Mouse (Mus musculus) urinary bladder, postnatal 14 days (tissue): ENCODE measurements around the gene Rsad1.

ENCODE experiments used
- DNase-seq: peaks from one replicate; pipeline ENCODE4 v3.0.0; 2021; ENCODE audit warnings: low spot score

The Rsad1 gene

DNA sequence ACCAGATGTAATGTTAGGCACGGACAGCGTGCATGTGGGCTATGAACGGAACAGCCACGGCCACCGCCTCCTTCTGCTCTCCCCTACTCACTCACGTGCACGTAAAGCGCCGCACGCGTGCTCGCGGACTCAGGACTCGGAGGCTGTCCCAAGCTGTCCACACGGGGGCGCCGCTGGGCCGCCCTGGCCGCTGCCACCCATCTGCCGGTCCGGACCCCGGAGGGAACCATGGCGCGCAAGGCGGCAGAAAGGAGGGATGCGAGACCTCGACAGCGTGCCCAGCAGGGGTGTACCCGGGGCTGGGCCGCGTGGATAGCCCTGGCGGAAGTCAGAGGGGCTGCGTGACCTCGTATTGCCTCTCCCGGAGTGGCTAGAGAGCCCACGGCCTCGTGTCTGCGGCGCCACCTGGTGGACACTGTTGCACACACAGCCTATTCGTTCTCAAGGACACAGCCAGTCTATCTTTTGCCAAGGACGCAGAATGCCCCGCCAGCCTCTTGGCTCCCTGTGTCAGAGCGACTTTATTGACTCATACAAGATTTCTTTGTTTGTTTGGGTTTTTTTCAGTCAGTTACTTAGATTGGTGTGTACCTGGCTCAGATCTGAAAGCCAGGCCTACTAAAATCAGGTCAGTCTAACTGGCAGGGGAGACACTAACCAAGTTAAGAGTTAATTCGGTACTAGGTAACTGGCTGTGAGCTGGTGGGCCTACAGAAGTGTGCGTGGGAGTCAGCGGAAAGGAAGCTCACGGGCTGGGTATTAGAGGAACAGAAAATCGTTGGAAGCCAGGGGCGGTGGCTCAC lies at the start of gene Rsad1:
TSS of gene Rsad1 (minus strand) at position 368 of the 803 bp plus-strand sequence.
- DNase-seq, result peak; percentile 96

DNA sequence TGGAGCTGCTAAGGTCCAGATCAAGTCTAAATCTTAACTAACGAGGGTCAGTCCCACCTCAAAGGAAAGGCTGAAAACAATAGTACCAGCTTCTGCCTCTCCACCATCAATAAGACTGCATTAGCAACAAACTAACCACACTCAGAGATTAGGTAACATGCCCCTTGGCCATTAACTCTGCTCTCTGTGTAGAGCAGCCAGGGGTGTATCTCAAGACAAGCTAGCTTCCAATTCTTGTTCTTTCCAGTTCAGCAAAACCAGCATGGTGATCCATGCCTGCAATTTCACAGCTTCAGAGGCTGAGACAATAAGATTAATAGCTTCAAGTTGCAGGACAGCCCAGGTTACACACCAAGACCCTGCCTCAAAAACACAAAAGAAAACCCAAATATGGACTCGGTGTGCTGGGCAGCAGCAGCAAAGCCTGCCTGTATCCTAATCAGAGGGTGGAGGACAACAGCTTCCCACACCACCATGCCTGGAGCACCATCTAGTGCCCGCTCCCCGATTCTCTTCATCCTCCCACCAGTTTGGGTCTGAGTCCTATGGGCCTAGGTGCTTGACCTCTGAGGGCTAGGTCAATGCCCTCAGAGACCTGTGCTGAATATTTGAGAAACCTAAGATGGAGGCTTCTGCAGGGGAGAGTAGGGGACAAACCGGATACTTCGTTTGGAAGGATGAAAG lies 49.5 kb upstream of the Rsad1 start:
- no peak for DNase-seq

DNA sequence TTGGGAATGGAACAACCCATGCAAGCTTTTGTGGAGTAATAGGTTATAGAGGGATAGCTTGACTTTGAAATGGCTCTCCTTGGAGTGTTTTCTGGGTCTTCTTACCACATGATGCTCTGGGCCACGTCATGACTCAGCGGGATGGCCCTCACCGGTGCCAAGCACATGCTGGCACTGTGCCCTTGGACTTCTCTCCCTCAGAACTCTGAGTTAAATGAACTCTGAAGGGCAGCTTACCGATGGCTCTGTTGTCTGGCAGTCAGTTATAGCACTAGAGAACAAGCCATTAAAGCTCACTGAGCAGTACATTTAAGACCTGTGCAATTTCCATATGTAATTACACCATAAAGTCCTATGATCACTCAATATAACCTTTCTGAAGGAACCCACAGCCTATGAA lies 48.3 kb upstream of the Rsad1 start:
- peak; percentile 29 for DNase-seq

DNA sequence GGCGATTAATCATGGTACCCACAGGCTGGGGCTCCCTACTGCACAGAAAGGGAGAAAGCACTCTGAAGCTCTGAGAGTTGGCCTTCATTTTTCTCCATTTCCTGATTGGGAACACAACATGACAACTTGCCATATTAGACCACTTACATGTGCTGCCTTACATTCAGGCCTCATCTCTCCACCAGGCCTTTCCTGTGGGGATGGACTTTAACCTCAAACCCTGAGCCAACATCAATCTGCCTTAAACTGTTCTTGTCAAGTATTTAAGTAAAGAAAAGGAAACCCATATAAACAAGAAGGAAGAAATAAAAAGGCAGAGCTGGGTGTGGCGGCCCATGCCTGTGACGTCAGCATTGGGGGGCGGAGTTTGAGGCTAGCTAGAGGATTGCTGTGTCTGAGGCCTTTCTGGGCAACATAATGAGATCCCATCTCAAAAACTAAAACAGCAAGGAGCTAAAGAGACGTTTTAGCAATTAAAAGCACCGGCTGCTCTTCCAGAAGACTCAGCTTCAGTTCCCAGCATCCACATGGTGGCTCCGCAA lies 47.3 kb upstream of the Rsad1 start:
- no peak for DNase-seq

DNA sequence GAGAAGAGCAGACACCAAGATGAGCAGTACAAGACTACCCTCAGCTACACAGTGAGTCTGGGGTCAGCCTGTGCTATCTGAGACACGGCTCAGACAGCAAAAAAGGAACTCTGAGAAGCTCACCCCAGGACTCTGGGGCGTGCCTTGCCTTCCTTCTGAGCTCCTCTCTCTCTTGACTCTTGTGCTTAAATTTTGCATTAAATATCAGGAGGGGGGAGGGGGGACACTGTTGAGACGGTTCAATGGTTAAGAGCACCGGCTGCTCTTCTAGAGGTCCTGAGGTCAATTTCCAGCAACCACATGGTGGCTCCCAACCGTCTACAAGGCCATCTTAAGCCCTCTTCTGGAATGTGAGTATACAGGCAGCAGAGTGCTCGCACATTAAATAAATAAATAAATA lies 38.5 kb upstream of the Rsad1 start:
- DNase-seq, result no peak

DNA sequence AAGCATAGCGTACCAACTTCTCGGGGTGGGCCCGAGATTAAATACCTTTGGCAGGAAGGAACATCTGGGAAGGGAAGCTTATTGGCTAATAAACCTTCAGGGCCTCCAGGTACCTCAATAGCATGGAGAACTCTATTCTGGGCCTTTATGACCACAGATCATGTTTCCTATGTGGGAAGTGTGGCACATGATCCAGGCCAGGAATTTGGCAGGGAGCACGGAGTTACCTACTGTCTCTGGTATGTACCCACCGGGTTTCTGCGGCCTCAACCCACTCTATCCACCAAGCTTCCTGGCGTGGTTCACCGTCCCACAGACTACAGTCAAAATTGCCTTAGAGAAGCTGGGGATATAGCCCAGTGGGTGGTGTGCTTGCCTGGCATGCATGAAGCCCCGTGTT lies 36.0 kb upstream of the Rsad1 start:
- DNase-seq, result no peak

DNA sequence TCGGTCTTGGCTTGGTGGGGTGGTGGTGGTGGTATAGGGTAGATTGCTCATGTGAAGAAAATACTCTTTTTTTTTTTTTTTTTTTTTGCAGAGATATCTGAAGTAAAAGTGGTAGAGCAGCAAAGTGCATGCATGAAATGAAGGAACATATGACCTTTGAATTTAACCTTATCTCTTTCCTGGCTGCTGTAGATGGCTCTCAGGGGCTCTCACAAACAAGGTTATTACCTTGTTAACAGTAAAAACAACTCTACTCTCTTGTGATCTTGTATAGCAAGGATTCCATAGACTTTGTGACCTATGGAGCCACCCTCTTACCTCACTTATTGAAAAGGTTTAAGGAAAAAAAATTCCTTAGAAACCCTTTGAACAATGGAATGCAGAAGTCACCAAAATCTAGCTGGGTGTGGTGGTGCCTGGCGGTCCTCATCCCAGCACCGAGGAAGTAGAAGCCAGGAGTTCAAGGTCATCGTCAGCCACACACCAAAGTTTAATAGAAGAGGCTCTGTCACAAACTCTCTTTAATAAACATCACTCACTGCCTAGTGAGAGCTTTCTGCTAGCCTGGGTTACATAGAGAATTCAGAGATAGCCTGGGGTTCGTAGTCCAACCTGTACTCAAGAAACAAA lies 31.2 kb upstream of the Rsad1 start:
- no peak for DNase-seq

DNA sequence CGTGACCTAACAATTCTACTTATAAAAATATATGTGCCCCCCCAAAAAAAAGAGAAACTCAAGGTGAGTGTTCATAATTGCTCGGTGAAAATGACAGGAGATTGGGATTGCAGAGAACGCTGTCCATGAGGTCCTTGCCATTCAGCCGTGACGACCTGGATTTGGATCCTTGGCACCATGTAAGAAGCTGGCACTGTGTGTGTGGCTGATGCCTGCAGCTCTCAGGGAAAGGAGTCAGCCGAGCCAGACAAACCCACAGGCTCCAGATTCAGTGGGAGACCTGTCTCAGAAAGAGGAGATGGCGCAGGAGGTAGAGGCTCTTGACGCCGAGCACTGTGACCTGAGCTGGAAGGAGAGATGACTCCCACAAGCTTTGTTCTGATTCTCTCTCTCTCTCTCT lies 27.3 kb upstream of the Rsad1 start:
- DNase-seq, result no peak

DNA sequence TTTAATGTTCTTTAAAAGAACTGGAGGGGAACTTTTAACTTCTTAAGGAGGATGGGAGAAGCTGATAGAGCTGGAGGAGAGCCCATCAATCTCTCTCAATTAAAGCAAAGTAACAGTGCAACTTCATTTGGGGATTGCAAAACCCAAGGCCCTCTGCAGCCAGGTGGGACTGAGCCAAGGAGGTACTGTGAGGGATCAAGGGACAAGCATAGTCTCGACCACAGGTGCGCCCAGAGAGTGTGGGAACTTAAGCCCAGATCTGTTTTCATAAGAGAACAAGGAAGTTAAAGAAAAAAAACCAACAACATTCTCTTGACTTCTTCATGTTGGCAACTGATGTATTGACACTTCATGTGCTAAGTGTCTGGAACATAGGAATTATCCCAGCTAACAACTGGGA lies 26.0 kb upstream of the Rsad1 start:
- DNase-seq, result no peak

DNA sequence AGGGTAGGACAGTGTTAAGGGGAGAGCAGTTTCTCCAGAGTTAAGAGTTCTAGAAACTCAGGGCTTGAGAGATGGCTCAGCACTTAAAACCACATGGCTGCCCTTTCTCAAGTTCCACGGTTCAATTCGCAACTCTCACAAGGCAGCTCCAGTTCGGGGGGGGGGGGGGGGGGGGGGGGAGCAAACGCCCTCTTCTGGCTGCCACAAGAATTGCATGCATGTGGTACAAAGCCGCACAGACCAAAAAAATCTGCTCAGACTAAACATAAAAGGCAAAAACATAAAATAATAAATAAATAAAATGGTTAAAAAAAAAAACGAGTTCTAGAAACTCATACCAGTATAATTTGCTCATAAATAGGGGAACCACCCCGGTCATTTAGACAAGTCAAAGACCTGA lies 25.5 kb upstream of the Rsad1 start:
- DNase-seq, result no peak

DNA sequence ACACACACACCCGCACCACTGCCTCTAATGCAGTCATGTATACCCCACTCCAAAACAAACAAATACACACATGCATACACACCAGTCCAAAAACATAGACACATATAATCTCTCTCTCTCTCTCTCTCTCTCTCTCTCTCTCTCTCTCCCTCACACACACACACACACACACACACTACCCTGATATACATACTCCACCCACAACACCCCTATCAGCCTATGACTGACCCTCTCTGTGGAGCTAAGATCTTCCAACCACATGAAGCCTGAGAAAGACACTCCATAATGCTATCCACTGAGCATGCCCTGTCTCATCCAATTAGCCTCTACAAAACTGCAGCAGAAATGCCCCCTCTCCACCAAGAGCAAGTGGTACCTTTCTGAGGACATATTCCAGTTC lies 22.8 kb upstream of the Rsad1 start:
- DNase-seq, result no peak

DNA sequence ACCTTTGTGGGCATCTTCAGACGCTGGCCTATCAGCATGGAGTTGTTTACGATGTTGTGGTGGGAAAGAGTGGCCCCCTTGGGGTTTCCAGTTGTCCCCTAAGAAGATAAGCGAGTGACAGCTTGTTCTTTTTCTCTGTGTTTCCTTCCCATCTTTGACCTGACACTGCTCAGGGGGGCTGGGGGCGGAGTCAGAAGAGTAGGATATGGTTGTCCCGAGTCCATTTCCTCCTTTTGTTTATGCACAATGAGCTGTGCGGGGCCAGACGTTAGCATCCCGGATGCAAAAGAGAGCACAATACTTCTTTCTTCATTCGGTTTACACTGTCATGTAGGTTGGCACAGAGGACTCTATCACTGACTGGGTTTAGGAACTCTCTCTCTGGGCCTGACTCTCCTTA lies 21.6 kb upstream of the Rsad1 start:
- no peak for DNase-seq

DNA sequence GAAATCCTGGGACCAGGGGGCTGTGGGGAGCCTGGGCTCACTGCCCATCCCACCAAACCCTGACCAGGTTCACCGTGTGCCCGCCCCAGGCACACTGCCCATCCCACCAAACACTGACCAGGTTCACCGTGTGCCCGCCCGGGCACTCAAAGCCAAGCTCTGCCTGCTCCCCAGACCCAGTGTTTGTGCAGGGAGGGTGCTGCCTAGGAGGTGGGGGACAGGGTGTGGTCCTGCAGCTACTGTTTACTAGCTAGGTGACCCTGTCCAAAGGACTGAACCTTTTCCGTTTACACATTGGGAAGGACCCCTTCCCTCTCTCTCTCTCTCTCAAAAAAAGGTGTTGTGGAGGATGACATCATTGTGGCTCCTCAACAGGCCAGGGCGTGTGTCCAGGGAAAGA lies 18.3 kb upstream of the Rsad1 start:
- DNase-seq, result no peak

DNA sequence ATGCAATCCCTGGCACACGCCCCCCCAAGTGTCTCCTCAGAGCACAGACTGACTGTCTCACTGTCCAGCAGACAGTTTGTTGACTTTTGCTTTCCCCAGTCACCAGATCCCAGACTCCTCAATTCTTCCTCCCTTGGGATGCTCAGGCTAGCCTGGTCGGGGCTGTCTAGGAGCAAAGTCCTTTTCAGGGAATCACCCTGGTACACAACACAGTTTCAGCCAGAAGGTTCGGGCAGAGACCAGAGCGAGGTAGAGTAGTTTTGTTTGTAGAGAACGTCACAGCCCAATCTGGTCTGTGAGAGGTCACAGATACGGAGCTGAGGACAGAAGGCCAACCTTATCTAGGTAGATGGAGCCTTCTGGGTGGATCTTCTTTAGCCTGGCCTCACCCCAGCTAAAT lies 17.5 kb upstream of the Rsad1 start:
- DNase-seq, result no peak

DNA sequence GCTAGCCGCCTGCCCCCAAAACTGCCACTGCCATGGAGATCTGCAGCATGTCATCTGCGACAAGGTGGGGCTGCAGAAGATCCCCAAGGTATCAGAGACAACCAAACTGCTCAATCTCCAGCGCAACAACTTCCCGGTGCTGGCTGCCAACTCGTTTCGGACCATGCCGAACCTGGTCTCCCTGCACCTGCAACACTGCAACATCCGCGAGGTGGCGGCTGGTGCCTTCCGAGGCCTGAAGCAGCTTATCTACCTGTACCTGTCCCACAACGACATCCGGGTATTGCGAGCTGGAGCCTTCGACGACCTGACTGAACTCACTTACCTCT lies 16.1 kb upstream of the Rsad1 start:
- peak; percentile 74 for DNase-seq

DNA sequence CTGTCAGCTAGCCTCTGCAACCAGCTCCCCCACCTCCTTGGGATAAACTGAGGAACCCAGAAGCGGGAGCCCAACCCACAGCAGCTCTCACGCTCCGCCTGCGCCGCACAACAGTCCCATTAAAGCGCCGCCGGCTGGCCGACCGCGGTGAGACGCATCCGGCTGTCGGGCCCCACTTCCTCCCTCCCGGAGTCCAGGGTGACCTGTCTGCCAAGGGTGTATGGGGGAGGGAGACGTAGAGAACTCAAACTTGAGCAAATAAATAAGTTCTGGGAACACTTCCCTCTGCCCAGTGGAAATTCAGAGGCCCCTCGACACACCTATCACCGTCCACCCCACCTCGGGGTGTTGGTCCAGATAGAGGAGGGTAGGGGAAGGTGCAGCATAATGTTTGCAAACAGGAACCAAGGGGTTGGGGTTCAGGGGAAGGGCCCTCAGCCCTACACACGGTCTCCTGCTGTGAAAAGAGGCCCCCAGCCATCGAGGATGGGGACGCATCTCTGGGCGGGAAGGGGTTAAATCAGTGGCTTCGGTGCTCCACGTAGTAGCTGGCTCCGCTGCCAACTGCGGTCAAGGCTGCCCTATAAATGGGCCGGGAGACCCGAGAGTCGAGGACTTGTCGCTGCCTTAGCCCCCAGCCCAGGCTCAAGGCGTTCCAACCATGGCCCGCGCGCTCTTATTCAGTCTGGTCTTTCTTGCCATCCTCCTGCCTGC lies 15.5 kb upstream of the Rsad1 start, which contains the start of gene Chad:
TSS of gene Chad (plus strand) at position 611 of the 714 bp plus-strand sequence.
- DNase-seq, result peak; percentile 69

DNA sequence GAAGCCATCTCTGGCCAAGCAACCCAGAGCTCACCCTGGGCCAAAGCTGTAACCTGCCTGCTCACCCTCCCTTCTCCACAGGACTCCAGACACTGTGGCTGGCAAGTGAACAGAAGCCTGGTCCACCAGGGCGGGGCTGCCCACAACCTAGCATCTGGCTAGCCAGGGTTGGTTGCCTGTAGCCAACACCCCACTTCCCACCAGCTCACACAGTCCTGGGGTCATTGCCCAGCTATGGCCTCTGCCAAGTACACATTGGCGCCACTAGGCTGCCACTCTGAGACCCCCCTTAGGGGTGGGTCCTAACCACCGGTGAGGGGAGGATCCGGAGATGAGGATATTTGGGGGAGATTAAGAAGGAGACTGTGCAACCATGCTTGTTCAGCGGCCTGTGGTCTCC lies 14.8 kb upstream of the Rsad1 start:
- DNase-seq, result no peak

DNA sequence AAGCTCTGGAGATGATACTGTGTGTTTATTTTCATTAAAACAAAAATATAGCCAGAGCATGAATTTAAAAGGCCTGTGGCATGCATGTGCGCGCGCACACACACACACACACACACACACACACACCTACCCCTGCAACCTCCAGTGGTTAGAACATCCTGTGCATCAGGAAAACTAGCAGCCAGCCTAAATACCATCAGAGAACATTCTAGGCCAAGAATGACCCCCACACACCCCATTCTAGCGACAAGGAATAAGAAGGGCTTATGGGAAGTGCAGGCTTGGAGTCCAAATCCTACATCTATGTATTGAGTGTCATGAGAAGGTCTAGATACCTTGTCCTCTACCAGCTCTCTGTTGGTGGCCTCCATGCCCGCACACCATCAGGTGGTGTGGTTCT lies 14.3 kb upstream of the Rsad1 start:
- no peak for DNase-seq

DNA sequence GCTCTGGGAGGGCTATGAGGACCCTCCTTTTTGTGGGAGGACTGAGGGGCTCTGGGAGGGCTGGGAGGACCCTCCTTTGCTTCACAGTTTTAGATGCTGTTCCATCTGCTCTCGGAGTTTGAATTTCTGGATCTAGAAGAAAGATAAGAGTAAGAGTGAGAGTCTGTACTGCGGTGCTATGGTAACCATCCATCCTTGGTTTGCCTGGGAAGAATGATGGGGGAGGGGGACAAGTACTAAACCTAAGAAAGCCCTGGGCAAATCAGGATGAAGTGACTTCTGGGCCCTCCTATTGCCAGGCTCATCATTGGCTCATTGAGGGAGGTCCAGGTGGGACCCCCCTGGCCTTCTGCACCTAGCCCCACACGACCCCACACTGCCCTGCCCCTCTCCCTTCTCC lies 9.2 kb upstream of the Rsad1 start:
- DNase-seq, result no peak

DNA sequence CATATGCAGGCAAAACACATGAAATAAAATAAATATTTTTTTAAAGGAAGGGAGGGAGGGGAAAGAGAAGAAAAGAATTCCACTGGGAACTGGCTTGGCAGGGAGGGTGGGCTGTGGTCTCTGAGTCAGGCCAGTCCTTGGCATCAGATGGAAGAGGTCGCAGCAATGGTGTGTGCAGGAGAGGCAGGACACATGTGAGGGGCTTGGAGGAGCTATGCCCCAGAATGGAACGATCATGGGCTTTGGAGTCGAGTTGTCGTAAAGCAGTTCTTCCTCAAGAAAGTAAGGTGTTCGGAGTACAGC lies 1.3 kb upstream of the Rsad1 start:
- DNase-seq, result no peak

DNA sequence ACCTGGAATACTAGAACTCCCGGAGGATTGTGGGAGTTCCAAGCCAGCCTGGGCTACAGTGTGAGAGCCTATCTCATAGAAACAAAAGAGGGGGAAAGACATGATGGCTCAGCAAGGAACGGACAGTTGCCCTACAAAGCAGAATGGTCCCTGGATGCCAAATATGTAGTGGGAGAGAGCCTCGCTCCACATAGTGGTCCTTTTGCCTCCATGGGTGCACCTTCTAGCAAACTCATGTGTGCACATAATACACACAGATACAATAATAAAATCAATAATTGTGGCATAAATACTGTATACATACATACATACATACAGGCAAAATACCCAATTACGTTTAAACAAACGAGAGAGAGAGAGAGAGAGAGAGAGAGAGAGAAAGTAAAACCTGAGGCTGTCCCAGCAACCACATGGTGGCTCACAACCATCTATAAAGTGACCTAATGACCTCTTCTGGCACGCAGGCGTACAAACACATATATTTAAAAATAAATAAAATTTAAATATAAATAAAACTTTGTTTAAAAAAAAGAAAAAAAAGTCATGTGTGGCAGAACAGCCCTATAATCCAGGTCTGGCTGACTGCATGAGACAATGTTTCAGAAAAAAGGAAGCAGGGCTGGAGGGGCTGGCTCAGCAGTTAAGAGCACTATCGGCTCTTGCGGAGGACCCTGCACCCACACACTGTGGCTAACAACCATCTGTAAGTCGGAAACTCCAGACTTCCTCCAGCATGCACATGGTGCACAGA lies 811 bp upstream of the Rsad1 start:
- no peak for DNase-seq
